Mouse (Mus musculus) MEL (cell line): ENCODE measurements around the gene Mta1.

ENCODE experiments used
- CHD2 ChIP-seq: IDR thresholded peaks from 2 replicates; pipeline ENCODE4 v1.6.1; 2011; ENCODE audit warnings: low read length, improper control_type of control experiment
- CTCF ChIP-seq, 3 experiments: IDR thresholded peaks in 2 of 3; conservative IDR thresholded peaks in 1 of 3; 2 replicates each; pipeline ENCODE4 v1.5.1; 2011 to 2012; ENCODE audit warnings: low read length in 3 of 3, low read depth in 2 of 3, mild to moderate bottlenecking in 2 of 3, improper control_type of control experiment in 1 of 3, inconsistent platforms in 1 of 3, mixed read lengths in 1 of 3, moderate library complexity in 1 of 3; ENCODE audit not compliant: control insufficient read depth in 1 of 3, insufficient read depth in 1 of 3, poor library complexity in 1 of 3, severe bottlenecking in 1 of 3
- ELF1 ChIP-seq: IDR thresholded peaks from 2 replicates; pipeline ENCODE4 v1.6.1; 2014; ENCODE audit warnings: low read depth, mild to moderate bottlenecking, inconsistent platforms, low read length, improper control_type of control experiment, moderate library complexity
- EP300 ChIP-seq, 2 experiments: IDR thresholded peaks; 2 replicates each; pipeline ENCODE4 v1.6.1; 2011; ENCODE audit warnings: improper control_type of control experiment in 2 of 2, low read length in 2 of 2, low read depth in 1 of 2, mild to moderate bottlenecking in 1 of 2
- KAT2A ChIP-seq: conservative IDR thresholded peaks from 2 replicates; pipeline ENCODE4 v1.6.1; 2012; ENCODE audit warnings: low read depth, low read length, improper control_type of control experiment, inconsistent platforms
- NELFE ChIP-seq: IDR thresholded peaks from 2 replicates; pipeline ENCODE4 v1.6.1; 2011; ENCODE audit warnings: low read depth, low read length, improper control_type of control experiment
- POLR2A ChIP-seq, 2 experiments: IDR thresholded peaks; 2 replicates each; pipeline ENCODE4 v1.6.1; 2011 to 2012; ENCODE audit warnings: low read length in 2 of 2, mild to moderate bottlenecking in 2 of 2, control low read depth in 1 of 2, improper control_type of control experiment in 1 of 2, low read depth in 1 of 2, moderate library complexity in 1 of 2; ENCODE audit not compliant: control insufficient read depth in 1 of 2, insufficient read depth in 1 of 2, poor library complexity in 1 of 2
- POLR2AphosphoS2 ChIP-seq: IDR thresholded peaks from 2 replicates; pipeline ENCODE4 v1.6.1; 2011; ENCODE audit warnings: low read length, improper control_type of control experiment
- TBP ChIP-seq: IDR thresholded peaks from 2 replicates; pipeline ENCODE4 v1.8.0; 2011; ENCODE audit warnings: low read depth, low read length, improper control_type of control experiment
- ZC3H11A ChIP-seq: IDR thresholded peaks from 2 replicates; pipeline ENCODE4 v1.6.1; 2012; ENCODE audit warnings: low read depth, mild to moderate bottlenecking, inconsistent platforms, low read length, improper control_type of control experiment
- ZNF384 ChIP-seq: IDR thresholded peaks from 2 replicates; pipeline ENCODE4 v1.6.1; 2012; ENCODE audit warnings: low read depth, mild to moderate bottlenecking, inconsistent platforms, low read length, improper control_type of control experiment

DNA sequence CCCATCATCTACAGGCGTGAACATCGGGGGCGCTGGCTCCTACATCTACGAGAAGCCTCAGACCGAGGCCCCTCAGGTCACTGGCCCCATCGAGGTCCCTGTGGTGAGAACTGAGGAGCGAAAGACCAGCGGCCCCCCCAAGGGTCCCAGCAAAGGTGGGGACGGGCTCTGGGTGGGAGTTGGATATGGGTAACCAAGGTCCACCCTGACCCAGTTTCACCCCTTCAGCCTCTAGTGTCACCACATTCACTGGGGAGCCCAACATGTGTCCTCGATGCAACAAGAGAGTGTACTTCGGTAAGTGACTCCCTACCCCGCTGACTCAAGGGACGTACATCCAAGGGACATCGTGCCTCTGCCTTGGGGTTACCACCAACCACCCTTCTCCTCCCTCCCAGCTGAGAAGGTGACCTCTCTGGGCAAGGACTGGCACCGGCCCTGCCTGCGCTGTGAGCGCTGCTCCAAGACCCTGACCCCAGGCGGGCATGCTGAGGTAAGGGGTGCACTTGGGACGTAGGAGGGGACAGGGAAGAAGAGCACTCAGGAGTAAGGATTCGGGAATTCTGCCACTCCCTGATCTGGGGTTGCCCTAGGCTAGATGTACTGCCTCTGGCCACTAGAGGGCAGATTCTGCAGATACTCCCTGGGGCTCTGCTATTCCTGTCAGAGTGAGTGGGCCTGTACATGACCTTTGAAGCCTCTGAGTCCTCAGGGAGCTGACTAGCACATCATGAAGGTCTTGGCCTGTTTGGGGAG lies 46.1 kb downstream of the Mta1 start:
- TF ChIP-seq NELFE, result no peak
- peak in 2 of 3 experiments; percentile 94 to 100; a peak in 4 of 6 replicates for TF ChIP-seq CTCF (IDR thresholded peaks at IDR 0.05 in 2 of 3, conservative IDR thresholded peaks at IDR 0.05 in 1 of 3; ENCODE audit: control insufficient read depth in 1 of 3, insufficient read depth in 1 of 3, low read depth in 2 of 3, low read length in 3 of 3, poor library complexity in 1 of 3, severe bottlenecking in 1 of 3)
- TF ChIP-seq ZNF384, result no peak
- no peak for TF ChIP-seq TBP
- TF ChIP-seq EP300 (IDR thresholded peaks at IDR 0.05; ENCODE audit: low read depth in 1 of 2, low read length in 2 of 2), result no peak
- no peak; a peak in 1 of 4 replicates for TF ChIP-seq POLR2A (IDR thresholded peaks at IDR 0.05; ENCODE audit: control insufficient read depth in 1 of 2, insufficient read depth in 1 of 2, low read depth in 1 of 2, low read length in 2 of 2, poor library complexity in 1 of 2)
- TF ChIP-seq KAT2A, result no peak
- no peak for TF ChIP-seq POLR2AphosphoS2
- TF ChIP-seq ZC3H11A, result no peak
- TF ChIP-seq CHD2, result no peak
- no peak for TF ChIP-seq ELF1
